Mouse (Mus musculus) lung, postnatal 0 days (tissue): ENCODE data around the gene Cfap58. TPM values are rescaled to one million over a fixed set of nuclear protein-coding genes. Genes with fewer than 3 reads are reported as not detected.
A peak's percentile ranks its signal among the peaks of the same experiment; 100 is the strongest.

ENCODE experiments used
- ATAC-seq: fragments of 200-750 bp; cut with Nextera tagmentation; 2 replicates; pipeline ENCODE4 v1.8.0; 2017; ENCODE audit warnings: moderate library complexity
- DNase-seq: peaks from one replicate; pipeline ENCODE4 v3.0.0-alpha.2; 2016; ENCODE audit warnings: low spot score
- H3K27ac ChIP-seq: fragments of 300-500 bp; sonication (generic); 2 replicates; pipeline ENCODE4 v1.5.1; 2014; ENCODE audit warnings: antibody characterized with exemption, mild to moderate bottlenecking, low read length, mixed read lengths
- H3K27me3 ChIP-seq: fragments of 300-500 bp; sonication (generic); replicated peaks from 2 replicates; pipeline ENCODE4 v1.6.1; 2014; ENCODE audit warnings: low read length, mixed read lengths; ENCODE audit not compliant: insufficient read depth
- H3K36me3 ChIP-seq: fragments of 300-500 bp; sonication (generic); 2 replicates; pipeline ENCODE4 v1.6.1; 2014; ENCODE audit warnings: low read length, mixed read lengths; ENCODE audit not compliant: insufficient read depth
- H3K4me1 ChIP-seq: fragments of 300-500 bp; sonication (generic); 2 replicates; pipeline ENCODE4 v1.6.1; 2014; ENCODE audit warnings: antibody characterized with exemption, low read depth, low read length, mixed read lengths; ENCODE audit not compliant: insufficient read depth
- H3K4me2 ChIP-seq: fragments of 300-500 bp; sonication (generic); replicated peaks from 2 replicates; pipeline ENCODE4 v1.6.1; 2014; ENCODE audit warnings: low read depth, mild to moderate bottlenecking, low read length, moderate library complexity, mixed read lengths
- H3K4me3 ChIP-seq: fragments of 300-500 bp; sonication (generic); 2 replicates; pipeline ENCODE4 v1.5.1; 2014; ENCODE audit warnings: low read depth, low read length
- H3K9ac ChIP-seq: fragments of 300-500 bp; sonication (generic); replicated peaks from 2 replicates; pipeline ENCODE4 v1.6.1; 2014; ENCODE audit warnings: low read depth, mild to moderate bottlenecking
- H3K9me3 ChIP-seq: fragments of 300-500 bp; sonication (generic); 2 replicates; pipeline ENCODE4 v1.6.1; 2016; ENCODE audit warnings: low read length, mixed read lengths
- CTCF ChIP-seq: IDR thresholded peaks from 2 replicates; pipeline ENCODE4 v1.5.1; 2016; ENCODE audit warnings: antibody characterized with exemption, mild to moderate bottlenecking
- EP300 ChIP-seq: IDR thresholded peaks from 2 replicates; pipeline ENCODE4 v1.6.1; 2016; ENCODE audit warnings: antibody characterized with exemption, mild to moderate bottlenecking, control low read depth
- WGBS: fragments of 180-500 bp; shearing (Covaris S2); extraction: QIAGEN DNeasy Blood & Tissue Kit; methylation state at CpG from one replicate; pipeline ENCODE4 v1.1.7; 2014; 5-methylcytosine and 5-hydroxymethylcytosine counted together
- polyA plus RNA-seq: library from polyadenylated mRNA; unstranded; fragments of >200 nt; fragmentation: Nextera tagmentation; extraction: Ambion mirVana; gene quantifications from 2 replicates; pipeline ENCODE4 v1.2.1, GENCODE M21; 2015

The Cfap58 gene
- polyA plus RNA-seq, 1 experiment from 2014 or later, result 2.0 TPM

DNA sequence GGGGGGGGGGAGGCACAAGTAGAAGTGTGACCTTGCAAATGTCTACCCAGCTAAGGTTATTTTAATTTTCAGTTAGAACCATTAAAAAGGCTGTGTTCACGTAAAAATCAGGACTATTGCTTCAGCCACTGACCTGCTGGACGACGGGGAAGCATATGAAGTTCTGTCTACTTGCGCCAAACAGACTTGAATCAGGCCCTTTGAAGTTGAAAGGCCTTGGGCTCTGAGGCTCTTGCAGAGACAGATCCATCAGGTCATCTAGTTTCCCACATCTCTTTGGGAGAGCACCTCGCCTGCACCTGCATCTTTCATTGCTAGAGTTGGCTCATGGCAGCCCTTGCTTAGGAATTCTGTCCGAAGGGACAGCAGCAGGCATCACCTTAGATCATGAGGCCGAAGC, 24.1 kb upstream of the Cfap58 start:
- TF ChIP-seq EP300, result no peak
- TF ChIP-seq CTCF, result no peak
- WGBS, result 92% methylated on average over 7 of the region's 7 CpGs
- peaks cover 12% of the 10 kb centered on the region for H3K4me1 ChIP-seq

DNA sequence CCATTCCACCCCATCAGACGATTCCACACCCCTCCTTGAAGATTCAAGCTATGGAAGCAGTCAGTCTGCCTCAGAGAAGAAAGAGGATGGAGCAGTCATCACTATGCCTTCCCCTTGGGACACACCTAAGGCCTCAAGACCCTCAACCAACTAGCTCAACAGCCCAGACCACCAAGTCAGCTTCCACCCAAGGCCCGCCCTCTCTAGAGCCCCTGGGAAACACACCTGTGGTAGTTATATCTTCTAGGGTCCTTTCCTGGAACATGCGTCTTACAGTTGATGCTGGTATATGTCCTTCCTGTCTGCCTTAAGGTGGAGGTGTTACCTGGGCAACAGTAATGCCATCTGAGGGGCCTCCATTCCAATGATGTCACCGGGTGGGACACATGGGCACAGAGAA, 23.3 kb upstream of the Cfap58 start:
- H3K27ac ChIP-seq, result no peak overlapping the region
- no peak overlapping the region for H3K4me2 ChIP-seq
- no peaks in the 10 kb centered on the region for H3K9me3 ChIP-seq
- 86% methylated on average over 4 of the region's 4 CpGs for WGBS
- no peaks in the 10 kb centered on the region for H3K27me3 ChIP-seq
- ATAC-seq, result no peak
- peaks cover 9% of the 10 kb centered on the region; the same call in 1 of the 2 replicates for H3K4me1 ChIP-seq
- no peaks in the 10 kb centered on the region for H3K36me3 ChIP-seq
- H3K9ac ChIP-seq, result no peak overlapping the region
- H3K4me3 ChIP-seq, result no peak overlapping the region
- DNase-seq, result no peak
- TF ChIP-seq EP300, result no peak
- TF ChIP-seq CTCF, result no peak

More for the DNA sequence above, 24.1 kb upstream of the Cfap58 start:
- Histone ChIP-seq H3K27me3 (no peaks in the 10 kb centered on the region), H3K9me3 (no peaks in the 10 kb centered on the region), H3K9ac (no peak overlapping the region), H3K36me3 (no peaks in the 10 kb centered on the region), H3K27ac (no peak overlapping the region), H3K4me2 (no peak overlapping the region), H3K4me3 (no peak overlapping the region)
- DNase-seq (no peak), ATAC-seq (no peak)

DNA sequence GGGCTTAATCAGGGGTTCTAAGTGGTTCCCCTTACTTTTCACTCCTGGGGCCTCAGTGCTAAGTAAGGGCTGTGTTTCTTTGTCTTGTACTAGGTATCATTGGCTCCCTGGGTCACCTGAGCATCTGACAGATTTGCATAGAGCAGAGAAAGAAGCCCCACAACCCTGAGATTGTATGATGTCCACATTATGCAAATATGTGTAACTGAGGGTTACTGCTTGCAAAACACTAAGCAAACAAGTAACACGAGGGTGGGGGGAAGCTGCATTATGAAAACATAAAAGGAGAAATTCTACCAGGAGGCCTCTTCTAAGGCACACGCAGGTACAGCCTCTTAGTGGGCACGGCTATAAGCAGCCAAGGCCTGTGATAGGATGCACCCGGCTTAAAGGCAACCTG, 22.2 kb upstream of the Cfap58 start:
- no peak for DNase-seq
- H3K27ac ChIP-seq, result no peak overlapping the region
- H3K27me3 ChIP-seq, result no peaks in the 10 kb centered on the region
- H3K4me1 ChIP-seq, result peaks cover 9% of the 10 kb centered on the region; the same call in 1 of the 2 replicates
- H3K4me3 ChIP-seq, result no peak overlapping the region
- H3K36me3 ChIP-seq, result no peaks in the 10 kb centered on the region
- no peak for ATAC-seq
- H3K4me2 ChIP-seq, result no peak overlapping the region
- TF ChIP-seq EP300 (no peak), CTCF (no peak)
- H3K9me3 ChIP-seq, result no peaks in the 10 kb centered on the region
- H3K9ac ChIP-seq, result no peak overlapping the region
- 72% methylated on average over 4 of the region's 4 CpGs for WGBS

DNA sequence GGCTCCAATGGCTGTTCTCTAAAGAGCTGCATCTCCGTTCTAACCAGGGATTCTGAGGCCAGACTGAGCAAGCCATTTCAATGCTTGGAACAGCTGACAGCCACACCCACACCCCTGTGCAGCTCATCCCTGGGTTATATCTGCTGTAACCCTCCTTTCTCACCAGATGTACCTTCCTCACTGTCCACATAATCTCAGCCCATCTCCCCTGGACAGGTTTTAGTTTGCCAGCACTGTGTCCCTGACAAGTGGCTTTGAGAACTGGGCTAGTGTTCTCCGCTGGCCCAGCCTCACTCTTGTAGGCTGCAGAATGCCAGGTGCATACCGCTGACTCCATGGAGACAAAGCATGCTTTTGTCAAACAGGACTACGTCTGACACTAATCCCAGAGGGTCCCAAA, 20.1 kb upstream of the Cfap58 start:
- H3K4me3 ChIP-seq, result peak overlapping the region; percentile 89
- TF ChIP-seq EP300 (no peak), CTCF (no peak)
- H3K4me1 ChIP-seq, result peaks cover 13% of the 10 kb centered on the region; the same call in 1 of the 2 replicates
- H3K27ac ChIP-seq, result no peak overlapping the region
- H3K36me3 ChIP-seq, result no peaks in the 10 kb centered on the region
- WGBS, result 41% methylated on average over 4 of the region's 4 CpGs
- no peak overlapping the region for H3K9ac ChIP-seq
- DNase-seq, result no peak
- no peaks in the 10 kb centered on the region for H3K9me3 ChIP-seq
- no peaks in the 10 kb centered on the region for H3K27me3 ChIP-seq
- ATAC-seq, result no peak
- H3K4me2 ChIP-seq, result peak overlapping the region; percentile 83

DNA sequence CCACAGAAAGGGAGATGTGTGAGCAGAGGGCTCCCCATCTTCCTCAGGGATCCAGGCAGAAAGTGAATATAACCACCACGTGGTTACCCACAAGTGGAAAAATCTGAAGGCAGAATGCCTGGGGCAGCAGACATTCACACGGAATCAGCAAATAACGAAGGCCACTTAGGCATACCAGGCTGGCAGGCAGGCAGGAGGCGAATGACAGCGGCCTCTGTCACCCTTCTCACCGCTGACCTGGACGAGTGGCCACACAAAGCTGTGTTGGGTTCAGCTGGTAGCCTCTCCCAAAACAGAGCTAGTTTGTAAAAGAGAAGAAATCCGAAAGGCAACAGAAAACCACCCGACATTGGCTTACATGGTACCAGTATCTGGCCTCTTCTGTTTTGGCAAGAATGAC, 19.5 kb upstream of the Cfap58 start:
- H3K9ac ChIP-seq, result peak overlapping the region; percentile 72
- peak overlapping the region; percentile 99; the same call in 1 of the 2 replicates for H3K27ac ChIP-seq
- H3K36me3 ChIP-seq, result no peaks in the 10 kb centered on the region
- peak overlapping the region; percentile 89 for H3K4me3 ChIP-seq
- no peaks in the 10 kb centered on the region for H3K27me3 ChIP-seq
- no peak for ATAC-seq
- peaks cover 13% of the 10 kb centered on the region; the same call in 1 of the 2 replicates for H3K4me1 ChIP-seq
- peak overlapping the region; percentile 83 for H3K4me2 ChIP-seq
- TF ChIP-seq EP300 (peak; percentile 26; the same call in 1 of the 2 replicates), CTCF (no peak)
- DNase-seq, result no peak
- 13% methylated on average over 9 of the region's 9 CpGs for WGBS
- no peaks in the 10 kb centered on the region for H3K9me3 ChIP-seq

DNA sequence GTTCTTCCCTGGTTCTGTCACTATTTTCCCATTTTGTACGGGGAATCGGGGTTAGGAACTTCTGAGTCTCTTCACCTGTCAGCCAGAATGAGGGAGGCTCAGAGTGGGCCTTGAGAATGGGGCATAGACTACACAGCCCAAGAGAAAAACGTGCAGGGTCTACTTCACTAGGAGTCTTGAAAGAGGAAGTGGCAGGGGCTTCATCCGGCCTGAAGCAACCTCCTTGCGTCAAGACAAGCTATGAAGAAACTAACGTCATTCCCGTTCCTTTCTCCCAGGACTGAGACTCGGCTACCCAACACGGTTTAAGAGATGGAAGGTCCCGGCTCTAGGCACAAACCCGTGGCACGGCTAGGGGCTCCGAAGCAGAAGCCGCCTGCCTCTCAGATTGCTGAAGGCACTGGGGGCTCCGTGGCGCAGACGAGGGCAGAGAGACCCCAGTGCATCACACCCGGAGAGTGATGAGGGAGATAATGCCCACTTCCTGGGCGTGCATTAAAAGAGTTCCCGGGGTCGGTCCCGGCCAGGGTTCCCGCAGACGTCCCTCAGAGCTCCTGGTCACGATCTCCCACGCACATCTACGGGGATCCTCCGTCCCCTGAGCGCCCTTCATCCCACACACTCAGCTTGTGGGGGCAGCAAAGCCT, 18.9 kb upstream of the Cfap58 start:
- H3K4me1 ChIP-seq, result peaks cover 13% of the 10 kb centered on the region; the same call in 1 of the 2 replicates
- WGBS, result 3% methylated on average over 29 of the region's 29 CpGs
- H3K9ac ChIP-seq, result peak overlapping the region; percentile 72
- TF ChIP-seq EP300 (no peak), CTCF (no peak)
- H3K9me3 ChIP-seq, result no peaks in the 10 kb centered on the region
- H3K36me3 ChIP-seq, result no peaks in the 10 kb centered on the region
- peak overlapping the region; percentile 89 for H3K4me3 ChIP-seq
- ATAC-seq (peak; percentile 6), DNase-seq (peak; percentile 75)
- H3K27me3 ChIP-seq, result no peaks in the 10 kb centered on the region
- H3K4me2 ChIP-seq, result peak overlapping the region; percentile 83
- peak overlapping the region; percentile 99 for H3K27ac ChIP-seq
